Mouse (Mus musculus) brown adipose tissue, adult 24 weeks (tissue): Measurements from ENCODE around the gene Mgat5. TPM values are rescaled to one million over a fixed set of nuclear protein-coding genes. Genes with fewer than 3 reads are reported as not detected.

Experiments
- H3K27ac ChIP-seq: fragments of 200-500 bp; replicated peaks from 2 replicates; pipeline ENCODE4 v1.5.1; 2012; ENCODE audit warnings: low read depth, mild to moderate bottlenecking, low read length
- H3K4me1 ChIP-seq: fragments of 200-500 bp; 2 replicates; pipeline ENCODE4 v1.6.1; 2012; ENCODE audit warnings: low read length, mixed read lengths; ENCODE audit not compliant: control insufficient read depth, insufficient read depth, insufficient read length
- H3K4me3 ChIP-seq: fragments of 200-500 bp; 2 replicates; pipeline ENCODE4 v1.5.1; 2012; ENCODE audit warnings: low read depth, mild to moderate bottlenecking, low read length, moderate library complexity; ENCODE audit not compliant: insufficient read depth
- polyA plus RNA-seq: library from polyadenylated mRNA; stranded (reverse); fragments of >200 nt; gene quantifications from 2 replicates; pipeline ENCODE4 v1.2.4, GENCODE M21; 2012; ENCODE audit not compliant: missing spikeins, insufficient read depth, insufficient read length

Gene Mgat5
- polyA plus RNA-seq, 1 experiment = 2.7 TPM

DNA sequence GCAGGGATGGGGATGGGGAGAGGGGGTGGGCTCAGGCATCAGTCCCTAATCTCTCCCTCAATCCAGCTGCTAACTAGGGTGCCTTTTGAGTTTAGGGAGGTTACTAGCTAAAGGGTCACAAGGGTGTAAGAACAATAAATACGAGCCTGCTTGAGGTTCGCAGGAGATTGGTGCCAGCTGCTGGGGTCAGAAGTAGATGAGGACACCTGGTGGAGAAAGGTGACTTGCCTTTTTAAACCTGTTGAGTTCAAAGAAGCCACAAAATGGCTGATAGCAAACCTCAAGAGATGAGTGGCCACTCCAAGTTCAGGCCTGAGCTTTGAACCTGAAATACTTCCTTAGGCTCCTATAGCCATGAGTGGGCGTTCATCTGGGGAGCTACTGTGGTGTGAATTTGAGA is 236.9 kb downstream of the Mgat5 start:
- no peak overlapping the region for H3K27ac ChIP-seq

DNA sequence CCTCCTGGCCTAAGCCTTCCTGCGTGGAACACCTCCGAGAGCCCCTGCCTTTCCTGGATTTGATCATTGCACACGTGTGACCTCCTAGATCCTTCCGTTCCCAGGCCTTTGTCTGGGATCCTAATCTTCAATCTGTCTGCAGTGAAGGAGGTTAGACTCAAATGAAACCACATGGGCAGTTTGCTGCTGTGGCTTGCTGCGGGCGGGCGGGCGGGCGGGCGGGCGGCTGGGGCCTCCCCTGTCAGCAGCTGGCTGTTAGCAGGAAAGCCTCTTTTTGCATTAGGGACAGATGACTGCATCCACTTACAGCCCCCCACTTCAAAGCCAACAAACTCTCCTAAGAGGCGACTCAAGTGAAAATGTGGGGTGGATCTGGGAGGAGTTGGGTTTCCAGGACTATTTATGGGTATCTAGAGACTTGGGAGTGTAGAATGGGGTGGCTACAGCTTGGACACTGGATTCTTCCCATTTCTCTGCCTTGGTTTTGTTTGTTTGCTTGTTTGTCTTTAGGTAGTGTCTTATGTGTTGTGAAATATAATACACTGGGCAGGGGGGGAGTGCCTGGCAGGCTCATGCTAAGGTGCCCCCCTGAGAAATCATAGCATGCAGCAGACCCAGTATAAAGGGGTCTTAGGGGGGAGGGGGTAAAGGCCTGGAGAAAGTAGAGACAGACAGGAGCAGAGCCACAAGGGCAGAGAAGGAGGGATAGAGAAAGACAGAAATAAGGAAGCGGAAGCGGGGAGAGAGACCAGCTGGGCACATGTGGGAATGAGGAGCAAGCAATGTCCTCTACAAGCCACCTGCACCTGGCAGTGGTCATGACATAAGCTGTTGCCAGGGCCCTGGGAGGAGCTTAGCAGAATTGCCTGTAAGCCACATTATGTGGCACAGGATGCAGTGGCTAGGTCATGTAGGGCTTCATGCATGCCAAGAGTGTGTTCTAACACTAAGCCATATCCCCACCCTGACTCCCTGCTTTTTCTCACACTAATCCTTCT is 238.4 kb downstream of the Mgat5 start:
- Histone ChIP-seq H3K4me3 (no peak overlapping the region), H3K27ac (no peak overlapping the region), H3K4me1 (peaks cover 16% of the 10 kb centered on the region; the same call in 1 of the 2 replicates)

More for the DNA sequence above, 236.9 kb downstream of the Mgat5 start:
- peaks cover 16% of the 10 kb centered on the region; the same call in 1 of the 2 replicates for H3K4me1 ChIP-seq
- no peak overlapping the region for H3K4me3 ChIP-seq

DNA sequence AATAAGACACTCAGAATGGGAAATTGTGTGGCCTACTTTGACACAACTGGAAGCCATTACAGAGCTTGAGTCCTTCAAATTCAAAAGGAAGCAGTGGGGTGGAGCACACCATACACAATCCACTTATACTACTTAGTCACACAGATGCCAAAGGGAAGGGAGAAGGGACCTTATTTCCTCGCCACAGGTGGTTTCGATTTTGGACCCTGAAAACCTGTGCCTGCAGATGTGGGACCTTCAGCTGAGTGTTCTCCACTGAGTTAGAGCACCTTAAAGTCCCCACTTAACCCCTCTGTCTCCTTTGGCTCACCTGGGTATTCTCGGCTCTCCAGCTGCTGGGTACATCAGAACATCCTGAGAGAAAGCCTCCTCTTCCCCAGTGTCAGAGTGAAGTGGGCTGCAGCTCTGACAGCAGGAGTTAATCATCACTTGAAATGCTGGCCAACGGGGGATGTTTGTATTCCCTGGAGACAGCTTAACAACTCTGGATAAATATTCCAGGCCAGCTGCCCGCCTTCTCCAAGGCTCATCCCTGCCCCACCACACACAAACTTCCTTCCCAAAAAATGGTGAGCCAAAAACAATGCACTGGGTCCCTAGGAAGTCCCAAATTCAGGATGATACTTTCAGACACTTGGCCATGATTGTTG is 240.1 kb downstream of the Mgat5 start:
- Histone ChIP-seq H3K4me1 (peaks cover 16% of the 10 kb centered on the region; the same call in 1 of the 2 replicates), H3K4me3 (no peak overlapping the region), H3K27ac (no peak overlapping the region)

DNA sequence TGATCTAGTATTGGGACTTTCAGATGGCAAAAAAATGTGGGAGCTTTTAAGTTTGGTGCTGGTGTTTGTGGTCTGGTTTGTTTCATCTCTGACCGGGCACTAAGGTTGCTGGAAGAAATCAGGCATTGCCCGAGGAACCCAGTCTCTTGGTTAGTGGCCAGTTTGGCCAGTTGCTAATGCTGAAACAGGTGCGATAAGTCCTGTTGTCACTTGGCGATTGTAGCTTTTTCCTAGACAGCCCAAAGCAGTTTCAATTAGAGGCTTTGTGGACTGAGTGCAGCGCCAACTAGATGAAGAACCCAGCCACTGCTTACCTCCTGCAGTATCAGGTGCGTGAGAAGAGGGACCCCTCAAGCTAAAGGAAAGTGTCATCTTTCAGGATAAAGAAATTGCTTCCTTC is 248.6 kb downstream of the Mgat5 start:
- Histone ChIP-seq H3K4me1 (no peaks in the 10 kb centered on the region), H3K27ac (no peak overlapping the region), H3K4me3 (no peak overlapping the region)

DNA sequence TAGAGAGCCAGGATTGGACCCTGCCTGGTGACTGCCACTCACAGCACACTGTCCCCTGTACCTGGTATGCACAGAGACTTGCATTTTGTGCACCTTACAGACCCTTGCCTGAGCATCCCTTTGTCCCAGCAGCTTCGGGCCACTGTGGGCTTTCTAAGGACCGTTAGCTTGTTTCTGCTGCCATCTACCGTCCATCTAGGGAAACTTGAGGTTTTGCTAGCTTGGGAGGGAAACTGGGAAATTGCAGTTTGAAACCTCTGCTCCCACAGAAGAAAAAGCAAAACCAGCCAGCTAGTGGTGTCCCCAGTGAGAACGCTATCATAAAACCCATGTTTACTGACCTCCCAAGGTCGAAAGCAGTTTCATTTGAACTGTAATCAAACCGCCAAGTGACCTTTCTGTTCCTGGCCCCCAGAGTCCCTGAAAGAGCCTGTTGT is 254.2 kb downstream of the Mgat5 start:
- H3K4me1 ChIP-seq = no peaks in the 10 kb centered on the region
- no peak overlapping the region for H3K4me3 ChIP-seq
- H3K27ac ChIP-seq = no peak overlapping the region

DNA sequence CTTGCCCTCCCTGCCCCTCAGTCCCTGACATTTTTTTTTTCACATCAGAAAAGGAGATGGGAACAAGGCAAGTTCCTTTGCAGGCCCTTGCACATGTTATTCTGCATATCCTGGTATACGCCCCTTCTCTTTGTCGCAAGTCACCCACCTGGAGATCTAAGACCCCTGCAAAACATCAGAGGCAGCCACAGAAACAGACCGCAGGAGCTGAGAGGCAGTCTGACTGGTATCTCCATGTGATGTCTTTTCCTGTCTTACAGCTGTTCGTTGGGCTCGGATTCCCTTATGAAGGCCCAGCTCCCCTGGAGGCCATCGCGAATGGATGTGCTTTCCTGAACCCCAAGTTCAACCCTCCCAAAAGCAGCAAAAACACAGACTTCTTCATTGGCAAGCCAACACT is 254.8 kb downstream of the Mgat5 start:
- Histone ChIP-seq H3K4me3 (no peak overlapping the region), H3K4me1 (no peaks in the 10 kb centered on the region), H3K27ac (no peak overlapping the region)

DNA sequence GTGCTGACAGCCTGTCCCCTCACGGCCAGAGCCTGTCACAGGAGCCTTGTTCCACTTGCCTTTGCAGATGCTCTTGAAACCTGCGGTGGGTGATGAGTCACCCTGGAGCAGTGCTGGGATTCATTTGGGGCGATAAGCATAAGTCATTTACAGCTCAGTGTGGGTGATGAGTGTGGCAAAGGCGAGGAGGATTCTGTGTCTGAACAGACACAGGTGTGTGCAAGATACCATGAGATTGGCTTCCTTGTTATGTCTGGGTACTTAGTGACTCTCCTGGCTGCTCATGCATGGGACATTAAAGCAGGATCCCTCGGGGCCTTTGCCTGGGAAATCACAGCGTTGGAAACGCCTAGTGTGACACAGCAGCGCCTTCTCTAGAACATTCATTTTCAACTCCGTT is 256.2 kb downstream of the Mgat5 start:
- H3K27ac ChIP-seq = no peak overlapping the region
- no peak overlapping the region for H3K4me3 ChIP-seq
- H3K4me1 ChIP-seq = no peaks in the 10 kb centered on the region

DNA sequence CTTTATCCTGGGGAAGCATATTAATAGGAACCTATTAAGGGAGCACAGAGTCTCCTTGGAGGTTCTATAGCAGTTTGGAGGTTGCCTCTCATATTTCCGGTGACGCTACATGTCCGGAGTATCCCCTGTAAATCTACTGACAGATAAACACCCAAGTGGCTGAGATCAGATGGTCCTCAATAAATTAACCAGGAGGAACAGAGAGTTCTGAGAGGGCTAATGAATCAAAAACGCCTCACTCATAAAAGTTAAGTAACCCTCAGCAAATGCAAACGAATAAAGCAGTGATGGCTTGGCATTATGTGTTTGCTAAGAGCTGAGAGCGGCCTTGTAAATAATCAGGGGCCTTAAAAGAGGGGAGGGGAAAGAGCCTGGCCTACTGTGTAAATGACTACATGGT is 259.2 kb downstream of the Mgat5 start:
- no peak overlapping the region for H3K4me3 ChIP-seq
- H3K27ac ChIP-seq = no peak overlapping the region
- H3K4me1 ChIP-seq = no peaks in the 10 kb centered on the region

DNA sequence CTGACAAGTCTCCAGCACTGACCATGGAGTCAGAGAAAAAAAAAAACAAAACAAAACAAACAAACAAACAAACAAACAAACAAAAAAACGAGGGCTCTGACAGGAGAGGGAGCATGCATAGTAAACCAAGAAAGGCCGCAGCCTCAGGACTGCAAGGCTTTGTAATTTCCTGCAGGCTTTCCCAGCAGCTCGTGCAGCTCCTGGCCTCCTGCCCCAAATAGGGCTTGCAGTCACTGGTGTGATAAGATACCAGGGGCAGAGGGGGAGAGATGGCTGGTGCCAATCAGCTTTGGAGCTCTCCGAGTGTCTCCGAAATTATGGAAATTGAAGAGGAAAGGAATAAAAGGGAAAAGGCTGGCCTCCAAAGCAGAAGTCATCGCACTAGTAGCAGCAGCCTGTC is 260.5 kb downstream of the Mgat5 start:
- Histone ChIP-seq H3K4me3 (no peak overlapping the region), H3K27ac (no peak overlapping the region), H3K4me1 (no peaks in the 10 kb centered on the region)

DNA sequence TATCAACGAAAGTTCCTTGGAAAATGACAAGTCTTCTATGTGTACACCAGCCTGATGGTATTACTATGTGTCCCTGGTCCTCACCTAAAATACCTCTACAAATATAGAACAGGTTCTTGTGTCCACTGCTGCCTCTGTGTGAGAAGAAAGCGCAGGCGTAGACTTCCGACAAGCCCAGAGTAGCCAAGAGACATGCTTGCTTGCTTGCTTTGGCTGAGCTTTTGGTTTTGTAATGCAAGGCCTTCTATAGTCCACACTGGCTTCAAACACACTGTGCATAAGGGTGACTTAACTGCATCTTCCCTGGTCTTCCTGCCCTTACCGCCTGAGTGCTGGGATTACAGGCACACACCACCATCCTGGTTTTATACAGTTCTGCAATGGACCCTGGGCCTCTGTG is 262.4 kb downstream of the Mgat5 start:
- Histone ChIP-seq H3K4me1 (no peaks in the 10 kb centered on the region), H3K4me3 (no peak overlapping the region), H3K27ac (no peak overlapping the region)

DNA sequence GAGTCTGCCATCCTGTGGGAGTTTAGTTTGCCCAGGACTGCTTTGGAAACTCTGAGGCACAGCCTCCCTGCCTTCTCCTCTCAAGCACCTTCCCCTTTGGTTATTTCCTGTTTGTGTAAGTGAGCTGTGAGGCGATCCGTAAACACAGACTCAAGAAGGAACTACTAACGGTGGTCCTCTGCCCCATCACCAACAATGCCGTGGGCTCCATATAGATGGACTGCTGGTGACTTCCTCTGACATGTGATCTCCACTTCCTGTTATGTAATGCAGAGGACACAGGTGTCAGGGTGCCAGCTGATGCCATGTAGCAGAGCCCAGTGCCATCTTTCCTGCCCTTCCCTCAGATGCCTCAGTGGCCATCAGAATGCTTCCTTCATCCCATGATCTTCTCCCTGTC is 265.4 kb downstream of the Mgat5 start:
- no peaks in the 10 kb centered on the region for H3K4me1 ChIP-seq
- no peak overlapping the region for H3K27ac ChIP-seq

DNA sequence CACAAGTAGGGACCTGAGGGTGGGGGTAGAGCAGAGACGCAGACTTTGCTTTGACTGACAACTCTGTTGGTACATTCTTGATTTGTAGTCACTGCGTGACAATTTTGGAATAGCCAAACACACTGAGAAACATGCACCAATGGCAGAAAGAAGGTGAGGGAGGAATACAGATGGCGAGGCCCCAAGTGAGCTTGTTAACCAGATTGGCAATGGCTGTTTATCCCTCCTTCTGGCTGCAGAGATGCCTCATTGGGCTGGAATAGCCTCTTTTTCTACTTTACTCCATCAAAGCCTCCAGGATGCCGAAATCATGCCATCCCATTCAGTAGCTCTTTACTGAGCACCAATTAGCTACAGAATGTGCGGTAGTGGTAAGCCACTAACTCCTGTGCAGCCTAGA is 270.9 kb downstream of the Mgat5 start:
- Histone ChIP-seq H3K4me1 (no peaks in the 10 kb centered on the region; the same call in 1 of the 2 replicates), H3K27ac (no peak overlapping the region), H3K4me3 (no peak overlapping the region)

More for the DNA sequence above, 265.4 kb downstream of the Mgat5 start:
- H3K4me3 ChIP-seq = no peak overlapping the region

DNA sequence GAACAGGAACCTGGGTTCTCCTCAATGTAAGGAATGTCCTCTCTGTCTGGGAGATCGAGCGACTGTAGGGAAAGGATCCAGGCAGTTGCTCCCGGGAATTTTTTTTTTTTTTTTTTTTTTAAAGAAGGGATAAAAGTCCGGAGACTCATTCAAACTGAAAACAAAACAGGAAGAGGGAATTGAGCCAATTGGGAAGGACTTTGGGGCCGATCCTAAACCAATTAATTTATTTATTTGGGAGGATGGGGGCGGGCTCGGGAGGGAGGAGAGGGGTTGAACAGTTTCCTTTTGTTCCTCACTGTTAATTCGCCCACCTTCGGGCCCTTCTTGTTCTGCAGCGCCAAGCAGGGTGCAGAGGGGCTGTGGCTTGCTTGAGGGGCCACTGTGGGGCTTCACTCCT is 278.1 kb downstream of the Mgat5 start:
- Histone ChIP-seq H3K4me1 (no peaks in the 10 kb centered on the region), H3K27ac (no peak overlapping the region), H3K4me3 (no peak overlapping the region)

DNA sequence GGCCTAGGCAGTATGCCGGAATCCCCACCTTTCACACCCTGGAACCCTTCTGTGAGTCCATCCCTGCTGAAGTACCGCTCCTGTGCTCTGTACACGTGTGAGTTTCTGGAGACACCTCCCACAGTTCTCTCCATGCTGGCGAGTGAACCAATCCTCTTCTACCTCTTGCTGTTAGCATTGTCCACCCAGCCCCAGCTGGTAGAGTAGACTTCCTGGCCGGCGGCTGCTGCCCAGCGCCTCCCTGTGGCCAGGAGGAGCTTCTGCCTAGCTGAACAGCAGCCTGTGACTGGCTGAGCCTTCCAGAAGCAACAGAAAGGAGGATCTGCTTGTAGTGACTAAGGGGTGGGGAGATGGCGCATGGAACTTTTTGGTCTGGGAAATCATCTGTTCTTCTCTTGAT is 279.4 kb downstream of the Mgat5 start:
- Histone ChIP-seq H3K4me3 (no peak overlapping the region), H3K4me1 (no peaks in the 10 kb centered on the region), H3K27ac (no peak overlapping the region)

DNA sequence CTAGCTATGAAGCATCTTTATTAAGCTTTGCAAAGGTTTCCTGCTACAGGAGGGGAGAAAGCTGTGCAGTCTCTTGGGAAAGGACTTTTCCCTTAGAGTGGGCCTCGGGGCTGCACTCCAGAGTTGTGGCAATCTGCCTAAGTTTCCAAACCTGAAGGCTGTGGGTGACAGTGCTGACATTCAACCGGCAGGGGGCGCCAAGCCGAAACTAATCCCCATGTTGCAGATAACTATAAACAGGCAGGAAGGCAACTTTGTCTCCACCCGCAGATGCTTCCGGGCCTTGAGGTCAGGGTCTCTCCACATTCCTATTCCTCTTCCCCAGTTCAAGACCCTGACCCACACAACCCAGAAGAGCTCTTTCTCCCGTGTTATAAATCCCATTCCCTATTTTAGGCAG is 280.0 kb downstream of the Mgat5 start:
- H3K4me1 ChIP-seq = no peaks in the 10 kb centered on the region
- H3K27ac ChIP-seq = no peak overlapping the region
- no peak overlapping the region for H3K4me3 ChIP-seq
